Mouse (Mus musculus) CH12.LX (cell line): ENCODE measurements around the gene Cdh22.

ENCODE experiments used
- CTCF ChIP-seq, 2 experiments: IDR thresholded peaks in 1 of 2; conservative IDR thresholded peaks in 1 of 2; 2 replicates each; pipeline ENCODE4 v1.5.1; 2011 to 2012; ENCODE audit warnings: low read depth in 2 of 2, low read length in 2 of 2, improper control_type of control experiment in 1 of 2, inconsistent platforms in 1 of 2, mild to moderate bottlenecking in 1 of 2, moderate library complexity in 1 of 2
- EP300 ChIP-seq: IDR thresholded peaks from 2 replicates; pipeline ENCODE4 v1.6.1; 2011; ENCODE audit warnings: low read length, improper control_type of control experiment
- HCFC1 ChIP-seq: IDR thresholded peaks from 2 replicates; pipeline ENCODE4 v1.6.1; 2012; ENCODE audit warnings: low read depth, mild to moderate bottlenecking, inconsistent platforms, low read length, improper control_type of control experiment
- JUND ChIP-seq: conservative IDR thresholded peaks from 2 replicates; pipeline ENCODE4 v1.6.1; 2011; ENCODE audit warnings: low read depth, low read length, improper control_type of control experiment
- MAX ChIP-seq: IDR thresholded peaks from 2 replicates; pipeline ENCODE4 v1.6.1; 2011; ENCODE audit warnings: low read length, improper control_type of control experiment
- POLR2A ChIP-seq: IDR thresholded peaks from 2 replicates; pipeline ENCODE4 v1.6.1; 2011; ENCODE audit warnings: low read depth, mild to moderate bottlenecking, improper control_type of control experiment, low read length
- USF1 ChIP-seq: IDR thresholded peaks from 2 replicates; pipeline ENCODE4 v1.6.1; 2014; ENCODE audit warnings: low read depth, mild to moderate bottlenecking, inconsistent platforms, low read length, improper control_type of control experiment

DNA sequence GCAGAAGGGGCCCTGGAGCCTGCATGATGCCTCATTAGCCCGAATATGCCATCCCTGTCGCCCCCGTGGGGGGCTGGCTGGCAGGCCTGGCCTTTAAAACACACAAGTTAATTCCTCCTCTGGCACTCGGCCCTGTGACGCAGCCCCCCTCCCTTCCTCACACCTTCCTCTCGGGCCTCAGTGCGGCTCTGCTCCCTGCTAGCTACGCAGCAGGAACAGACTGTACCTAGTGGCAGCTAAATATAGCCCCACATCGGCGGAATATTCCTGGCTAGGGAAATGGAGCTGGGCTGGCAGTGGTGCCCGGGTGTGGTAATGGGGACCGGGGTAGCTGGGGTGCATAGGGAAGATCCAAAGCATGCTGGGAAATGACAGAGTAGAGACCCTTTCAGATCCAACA is 81.6 kb downstream of the Cdh22 start:
- TF ChIP-seq POLR2A (no peak), CTCF (conservative IDR thresholded peaks at IDR 0.05 in 1 of 2, IDR thresholded peaks at IDR 0.05 in 1 of 2; ENCODE audit: low read depth in 2 of 2, low read length in 2 of 2) (no peak), HCFC1 (no peak), JUND (no peak), EP300 (no peak), MAX (no peak), USF1 (no peak)
